15 mouse cellular contexts compared by ENCODE assay signal in genomic region chr16:37730293-37730835, GRCm38 (mm10). TPM values are rescaled to one million over a fixed set of nuclear protein-coding genes. Genes with fewer than 3 reads are reported as not detected.
A peak's percentile ranks its signal among the peaks of the same experiment; 100 is the strongest.
DNase-seq lines count a peak whose midpoint lies in the region; ATAC-seq lines count a peak whose summit lies in the region.
"Had no signal": no experiment of that assay in that cellular context is flagged by ENCODE, and none has a peak within 500 bp of the region (broad histone marks: within the 10 kb centered on the region; RNA-seq: fewer than 3 reads in every experiment).

No protein-coding gene starts in this region.

- intact Hi-C loops in heart, postnatal 14 days (cut with DNase I) = no loop called here

- H3K27me3 ChIP-seq in forebrain, embryonic 14.5 days (replicated peaks; ENCODE audit: control insufficient read depth, insufficient read depth, low read length) = no peaks in the 10 kb centered on the region
- no peaks in the 10 kb centered on the region for H3K27me3 ChIP-seq in forebrain, embryonic 13.5 days
- no peaks in the 10 kb centered on the region for H3K27me3 ChIP-seq in heart, embryonic 13.5 days (replicated peaks)
- H3K27me3 ChIP-seq in limb, embryonic 12.5 days = no peaks in the 10 kb centered on the region
- H3K27me3 ChIP-seq in kidney, embryonic 16.5 days (ENCODE audit: insufficient read depth, low read length) = no peaks in the 10 kb centered on the region
- H3K27me3 ChIP-seq: liver, embryonic 15.5 days; midbrain, embryonic 15.5 days; neural tube, embryonic 12.5 days had no signal

- DNase-seq in forebrain, embryonic 14.5 days (ENCODE audit: low spot score) = no peak
- DNase-seq in heart, postnatal 14 days = no peak
- DNase-seq in adipocyte (ENCODE audit: low spot score) = peak; percentile 37
- no peak for DNase-seq in urinary bladder, postnatal 36 days (ENCODE audit: low spot score in 2 of 2)
- DNase-seq: adrenal gland, postnatal 14 days; cerebellum, adult 11 months had no signal

- H3K9ac ChIP-seq in forebrain, embryonic 14.5 days (ENCODE audit: low read length) = no peak overlapping the region
- no peak overlapping the region for H3K9ac ChIP-seq in forebrain, embryonic 13.5 days
- peak overlapping the region; percentile 37 for H3K9ac ChIP-seq in heart, embryonic 13.5 days
- no peak overlapping the region for H3K9ac ChIP-seq in limb, embryonic 12.5 days (replicated peaks)
- H3K9ac ChIP-seq in kidney, embryonic 16.5 days (replicated peaks; ENCODE audit: low read length) = no peak overlapping the region
- H3K9ac ChIP-seq: liver, embryonic 15.5 days; midbrain, embryonic 15.5 days; neural tube, embryonic 12.5 days had no signal

- peaks cover 2% of the 10 kb centered on the region for H3K4me1 ChIP-seq in forebrain, embryonic 14.5 days (ENCODE audit: control insufficient read depth, insufficient read depth, low read length)
- H3K4me1 ChIP-seq in forebrain, embryonic 13.5 days = peaks cover 23% of the 10 kb centered on the region
- H3K4me1 ChIP-seq in heart, embryonic 13.5 days = peaks cover 59% of the 10 kb centered on the region
- H3K4me1 ChIP-seq in limb, embryonic 12.5 days (replicated peaks) = peaks cover 41% of the 10 kb centered on the region
- H3K4me1 ChIP-seq in kidney, embryonic 16.5 days (ENCODE audit: insufficient read depth, low read length) = no peaks in the 10 kb centered on the region; the same call in 1 of the 2 replicates
- H3K4me1 ChIP-seq: liver, embryonic 15.5 days; neural tube, embryonic 12.5 days had no signal

- H3K27ac ChIP-seq in forebrain, embryonic 14.5 days (ENCODE audit: low read depth, low read length) = no peak overlapping the region
- H3K27ac ChIP-seq in forebrain, embryonic 13.5 days = no peak overlapping the region
- peak overlapping the region; percentile 92 for H3K27ac ChIP-seq in heart, embryonic 13.5 days (replicated peaks)
- H3K27ac ChIP-seq in limb, embryonic 12.5 days = peak overlapping the region; percentile 77
- no peak overlapping the region for H3K27ac ChIP-seq in kidney, embryonic 16.5 days (ENCODE audit: low read length)
- H3K27ac ChIP-seq: liver, embryonic 15.5 days; macrophage; midbrain, embryonic 15.5 days; neural tube, embryonic 12.5 days had no signal

- no peak overlapping the region for H3K4me2 ChIP-seq in forebrain, embryonic 14.5 days (ENCODE audit: low read length)
- no peak overlapping the region for H3K4me2 ChIP-seq in forebrain, embryonic 13.5 days
- peak overlapping the region; percentile 50; the same call in 1 of the 2 replicates for H3K4me2 ChIP-seq in heart, embryonic 13.5 days
- H3K4me2 ChIP-seq in limb, embryonic 12.5 days = no peak overlapping the region
- no peak overlapping the region for H3K4me2 ChIP-seq in kidney, embryonic 16.5 days (replicated peaks; ENCODE audit: low read depth, low read length)
- H3K4me2 ChIP-seq: liver, embryonic 15.5 days; midbrain, embryonic 15.5 days; neural tube, embryonic 12.5 days had no signal

- 81% methylated on average over 8 of the region's 8 CpGs for WGBS in forebrain, embryonic 14.5 days
- 87% methylated on average over 8 of the region's 8 CpGs for WGBS in forebrain, embryonic 13.5 days
- WGBS in heart, embryonic 13.5 days = 82% methylated on average over 8 of the region's 8 CpGs
- WGBS in limb, embryonic 12.5 days = 70% methylated on average over 8 of the region's 8 CpGs
- WGBS in kidney, embryonic 16.5 days = 72% methylated on average over 8 of the region's 8 CpGs

- ATAC-seq in forebrain, embryonic 14.5 days = 0 out of 2 replicates have a peak, but pooled peaks have one; percentile 6
- ATAC-seq in forebrain, embryonic 13.5 days = no peak
- ATAC-seq in heart, embryonic 13.5 days (ENCODE audit: extremely low read depth, insufficient number of reproducible peaks, low FRiP score, low TSS enrichment) = no peak
- ATAC-seq in limb, embryonic 12.5 days (ENCODE audit: insufficient number of reproducible peaks, insufficient read depth, low FRiP score, low TSS enrichment, low read depth) = no peak
- ATAC-seq in kidney, embryonic 16.5 days (ENCODE audit: low FRiP score, low TSS enrichment) = no peak
- ATAC-seq: intestine, embryonic 16.5 days; midbrain, embryonic 15.5 days had no signal

- H3K4me3 ChIP-seq in forebrain, embryonic 14.5 days (ENCODE audit: low read depth, low read length) = no peak overlapping the region
- no peak overlapping the region for H3K4me3 ChIP-seq in forebrain, embryonic 13.5 days
- no peak overlapping the region for H3K4me3 ChIP-seq in heart, embryonic 13.5 days
- H3K4me3 ChIP-seq in limb, embryonic 12.5 days (replicated peaks) = no peak overlapping the region
- no peak overlapping the region for H3K4me3 ChIP-seq in kidney, embryonic 16.5 days (ENCODE audit: low read length)
- H3K4me3 ChIP-seq: liver, embryonic 15.5 days; midbrain, embryonic 15.5 days; neural tube, embryonic 12.5 days had no signal

- H3K9me3 ChIP-seq in forebrain, embryonic 14.5 days (replicated peaks; ENCODE audit: control insufficient read depth, low read length) = no peaks in the 10 kb centered on the region
- H3K9me3 ChIP-seq in forebrain, embryonic 13.5 days (replicated peaks) = no peaks in the 10 kb centered on the region
- H3K9me3 ChIP-seq in heart, embryonic 13.5 days = no peaks in the 10 kb centered on the region
- H3K9me3 ChIP-seq in limb, embryonic 12.5 days = no peaks in the 10 kb centered on the region
- no peaks in the 10 kb centered on the region for H3K9me3 ChIP-seq in kidney, embryonic 16.5 days (ENCODE audit: low read length)
- H3K9me3 ChIP-seq: liver, embryonic 15.5 days; midbrain, embryonic 15.5 days; neural tube, embryonic 12.5 days had no signal

- no peaks in the 10 kb centered on the region for H3K36me3 ChIP-seq in forebrain, embryonic 14.5 days (ENCODE audit: control insufficient read depth, insufficient read depth, low read length)
- no peaks in the 10 kb centered on the region for H3K36me3 ChIP-seq in forebrain, embryonic 13.5 days (ENCODE audit: poor library complexity, severe bottlenecking)
- H3K36me3 ChIP-seq in heart, embryonic 13.5 days = no peaks in the 10 kb centered on the region
- no peaks in the 10 kb centered on the region for H3K36me3 ChIP-seq in limb, embryonic 12.5 days
- H3K36me3 ChIP-seq in kidney, embryonic 16.5 days (ENCODE audit: insufficient read depth, low read length) = no peaks in the 10 kb centered on the region
- H3K36me3 ChIP-seq: liver, embryonic 15.5 days; midbrain, embryonic 15.5 days; neural tube, embryonic 12.5 days had no signal

RNA-seq across cellular contexts. Expression of gene Fstl1, which starts 46.3 kb away (rescaled TPM):
- polyA plus RNA-seq in forebrain, embryonic 14.5 days (2014; fragmentation: Nextera tagmentation; extraction: Ambion mirVana) = 90.2 and 101 TPM in 2 replicates
- polyA plus RNA-seq in forebrain, embryonic 13.5 days (2015; fragmentation: Nextera tagmentation; extraction: Ambion mirVana) = 81.8 and 82.7 TPM in 2 replicates
- polyA plus RNA-seq in heart, embryonic 13.5 days (2015; fragmentation: Nextera tagmentation; extraction: Ambion mirVana) = 429 and 466 TPM in 2 replicates
- 100 to 1,000 TPM; 221 to 228 TPM for total RNA-seq in heart, postnatal 14 days (2021)
- 385 and 432 TPM in 2 replicates for polyA plus RNA-seq in limb, embryonic 12.5 days (2016; fragmentation: Nextera tagmentation; extraction: Ambion mirVana)
- polyA plus RNA-seq in kidney, embryonic 16.5 days (2015; fragmentation: Nextera tagmentation; extraction: Ambion mirVana) = 657 and 680 TPM in 2 replicates

Comparison
In these comparisons a context has a peak if more than half of its experiments do, and no peak if none do; other contexts are left out.
1. H3K27ac ChIP-seq: peak in heart, embryonic 13.5 days (single experiment) and limb, embryonic 12.5 days (single experiment); none in forebrain, embryonic 14.5 days (single experiment), forebrain, embryonic 13.5 days (single experiment) and kidney, embryonic 16.5 days (single experiment).